Mouse (Mus musculus): Measurements from ENCODE around the gene Fmo1. TPM values are rescaled to one million over a fixed set of nuclear protein-coding genes. Genes with fewer than 3 reads are reported as not detected.

Gene Fmo1
- polyA plus RNA-seq, 1 experiment from 2014 or later = 22.5 TPM

GRCm38 (mm10) chr1:162864816-162865492, 1.5 kb downstream of the Fmo1 start:
- no peak for ATAC-seq
- Histone ChIP-seq H3K36me3 (ENCODE audit: control insufficient read depth, insufficient read depth) (no peaks in the 10 kb centered on the region), H3K27ac (ENCODE audit: low read length) (no peak overlapping the region), H3K9me3 (ENCODE audit: control insufficient read depth, low read length) (no peaks in the 10 kb centered on the region), H3K4me3 (replicated peaks; ENCODE audit: low read length) (no peak overlapping the region), H3K4me1 (replicated peaks; ENCODE audit: control insufficient read depth, insufficient read depth, low read length) (peaks cover 2% of the 10 kb centered on the region; the same call in 1 of the 2 replicates), H3K27me3 (replicated peaks; ENCODE audit: control insufficient read depth, insufficient read depth, low read length) (no peaks in the 10 kb centered on the region), H3K9ac (replicated peaks; ENCODE audit: low read depth, low read length) (no peak overlapping the region), H3K4me2 (ENCODE audit: low read length) (no peak overlapping the region)
- 87% methylated on average over 8 of the region's 8 CpGs for WGBS

GRCm38 (mm10) chr1:162864279-162864678, 2.1 kb downstream of the Fmo1 start:
- Histone ChIP-seq H3K27me3 (replicated peaks; ENCODE audit: control insufficient read depth, insufficient read depth, low read length) (no peaks in the 10 kb centered on the region), H3K4me1 (replicated peaks; ENCODE audit: control insufficient read depth, insufficient read depth, low read length) (peaks cover 8% of the 10 kb centered on the region), H3K27ac (ENCODE audit: low read length) (no peak overlapping the region), H3K36me3 (ENCODE audit: control insufficient read depth, insufficient read depth) (no peaks in the 10 kb centered on the region), H3K9ac (replicated peaks; ENCODE audit: low read depth, low read length) (no peak overlapping the region), H3K4me2 (ENCODE audit: low read length) (no peak overlapping the region), H3K4me3 (replicated peaks; ENCODE audit: low read length) (no peak overlapping the region), H3K9me3 (ENCODE audit: control insufficient read depth, low read length) (no peaks in the 10 kb centered on the region)
- no peak for ATAC-seq
- WGBS = 89% methylated on average over 5 of the region's 5 CpGs

- Histone ChIP-seq H3K27me3 (replicated peaks; ENCODE audit: control insufficient read depth, insufficient read depth, low read length) (no peaks in the 10 kb centered on the region), H3K36me3 (ENCODE audit: control insufficient read depth, insufficient read depth) (no peaks in the 10 kb centered on the region), H3K9ac (replicated peaks; ENCODE audit: low read depth, low read length) (no peak overlapping the region), H3K27ac (ENCODE audit: low read length) (no peak overlapping the region), H3K4me2 (ENCODE audit: low read length) (no peak overlapping the region), H3K4me1 (replicated peaks; ENCODE audit: control insufficient read depth, insufficient read depth, low read length) (peaks cover 15% of the 10 kb centered on the region), H3K4me3 (replicated peaks; ENCODE audit: low read length) (no peak overlapping the region), H3K9me3 (ENCODE audit: control insufficient read depth, low read length) (no peaks in the 10 kb centered on the region)
- ATAC-seq = no peak
- WGBS = 96% methylated on average over 3 of the region's 3 CpGs
Measured at GRCm38 (mm10) chr1:162863579-162863978, 2.8 kb downstream of the Fmo1 start.

GRCm38 (mm10) chr1:162862328-162862727, 4.1 kb downstream of the Fmo1 start:
- H3K27ac ChIP-seq (ENCODE audit: low read length) = no peak overlapping the region
- ATAC-seq = no peak

GRCm38 (mm10) chr1:162859996-162860605, 6.3 kb downstream of the Fmo1 start:
- peak; percentile 29; the same call in 1 of the 2 replicates for ATAC-seq
- 74% methylated on average over 9 of the region's 9 CpGs for WGBS
- peaks cover 16% of the 10 kb centered on the region for H3K4me1 ChIP-seq (replicated peaks; ENCODE audit: control insufficient read depth, insufficient read depth, low read length)
- H3K4me3 ChIP-seq (replicated peaks; ENCODE audit: low read length) = no peak overlapping the region
- H3K4me2 ChIP-seq (ENCODE audit: low read length) = no peak overlapping the region
- H3K9ac ChIP-seq (replicated peaks; ENCODE audit: low read depth, low read length) = no peak overlapping the region
- no peaks in the 10 kb centered on the region for H3K9me3 ChIP-seq (ENCODE audit: control insufficient read depth, low read length)
- no peaks in the 10 kb centered on the region for H3K27me3 ChIP-seq (replicated peaks; ENCODE audit: control insufficient read depth, insufficient read depth, low read length)
- no peaks in the 10 kb centered on the region for H3K36me3 ChIP-seq (ENCODE audit: control insufficient read depth, insufficient read depth)
- no peak overlapping the region for H3K27ac ChIP-seq (ENCODE audit: low read length)

More at GRCm38 (mm10) chr1:162862328-162862727, 4.1 kb downstream of the Fmo1 start:
- Histone ChIP-seq H3K4me1 (replicated peaks; ENCODE audit: control insufficient read depth, insufficient read depth, low read length) (peaks cover 16% of the 10 kb centered on the region), H3K27me3 (replicated peaks; ENCODE audit: control insufficient read depth, insufficient read depth, low read length) (no peaks in the 10 kb centered on the region), H3K4me2 (ENCODE audit: low read length) (no peak overlapping the region), H3K4me3 (replicated peaks; ENCODE audit: low read length) (no peak overlapping the region), H3K36me3 (ENCODE audit: control insufficient read depth, insufficient read depth) (no peaks in the 10 kb centered on the region), H3K9ac (replicated peaks; ENCODE audit: low read depth, low read length) (no peak overlapping the region), H3K9me3 (ENCODE audit: control insufficient read depth, low read length) (no peaks in the 10 kb centered on the region)
- 29% methylated on average over 1 of the region's 1 CpGs for WGBS

- peak; percentile 57 for ATAC-seq
- Histone ChIP-seq H3K27ac (ENCODE audit: low read length) (0 out of 2 replicates have a peak overlapping the region, but pooled peaks have one; percentile 20), H3K4me2 (ENCODE audit: low read length) (peak overlapping the region; percentile 49; the same call in 1 of the 2 replicates), H3K4me1 (replicated peaks; ENCODE audit: control insufficient read depth, insufficient read depth, low read length) (peaks cover 16% of the 10 kb centered on the region), H3K4me3 (replicated peaks; ENCODE audit: low read length) (no peak overlapping the region), H3K27me3 (replicated peaks; ENCODE audit: control insufficient read depth, insufficient read depth, low read length) (no peaks in the 10 kb centered on the region), H3K9me3 (ENCODE audit: control insufficient read depth, low read length) (no peaks in the 10 kb centered on the region), H3K36me3 (ENCODE audit: control insufficient read depth, insufficient read depth) (no peaks in the 10 kb centered on the region), H3K9ac (replicated peaks; ENCODE audit: low read depth, low read length) (no peak overlapping the region)
- 32% methylated on average over 10 of the region's 10 CpGs for WGBS
Measured at GRCm38 (mm10) chr1:162859545-162859976, 6.8 kb downstream of the Fmo1 start.

GRCm38 (mm10) chr1:162858748-162859130, 7.7 kb downstream of the Fmo1 start:
- peak overlapping the region; percentile 26; the same call in 1 of the 2 replicates for H3K4me3 ChIP-seq (replicated peaks; ENCODE audit: low read length)
- WGBS = 33% methylated on average over 12 of the region's 12 CpGs
- no peaks in the 10 kb centered on the region for H3K27me3 ChIP-seq (replicated peaks; ENCODE audit: control insufficient read depth, insufficient read depth, low read length)
- no peaks in the 10 kb centered on the region for H3K9me3 ChIP-seq (ENCODE audit: control insufficient read depth, low read length)
- peak overlapping the region; percentile 49 for H3K4me2 ChIP-seq (ENCODE audit: low read length)
- ATAC-seq = peak; percentile 73
- no peaks in the 10 kb centered on the region for H3K36me3 ChIP-seq (ENCODE audit: control insufficient read depth, insufficient read depth)
- H3K27ac ChIP-seq (ENCODE audit: low read length) = 0 out of 2 replicates have a peak overlapping the region, but pooled peaks have one; percentile 33
- H3K4me1 ChIP-seq (replicated peaks; ENCODE audit: control insufficient read depth, insufficient read depth, low read length) = peaks cover 16% of the 10 kb centered on the region
- 0 out of 2 replicates have a peak overlapping the region, but pooled peaks have one; percentile 25 for H3K9ac ChIP-seq (replicated peaks; ENCODE audit: low read depth, low read length)

- no peaks in the 10 kb centered on the region for H3K27me3 ChIP-seq (replicated peaks; ENCODE audit: control insufficient read depth, insufficient read depth, low read length)
- H3K9ac ChIP-seq (replicated peaks; ENCODE audit: low read depth, low read length) = no peak overlapping the region
- H3K9me3 ChIP-seq (ENCODE audit: control insufficient read depth, low read length) = no peaks in the 10 kb centered on the region
- ATAC-seq = peak; percentile 60; the same call in 1 of the 2 replicates
- no peaks in the 10 kb centered on the region for H3K36me3 ChIP-seq (ENCODE audit: control insufficient read depth, insufficient read depth)
- peak overlapping the region; percentile 49 for H3K4me2 ChIP-seq (ENCODE audit: low read length)
- 0 out of 2 replicates have a peak overlapping the region, but pooled peaks have one; percentile 26 for H3K4me3 ChIP-seq (replicated peaks; ENCODE audit: low read length)
- H3K4me1 ChIP-seq (replicated peaks; ENCODE audit: control insufficient read depth, insufficient read depth, low read length) = peaks cover 16% of the 10 kb centered on the region
- WGBS = 46% methylated on average over 17 of the region's 18 CpGs
- no peak overlapping the region for H3K27ac ChIP-seq (ENCODE audit: low read length)
Measured at GRCm38 (mm10) chr1:162857766-162858747, 8.4 kb downstream of the Fmo1 start.
